Mouse (Mus musculus) liver, embryonic 16.5 days (tissue): ENCODE data around the gene Ankrd53. TPM values are rescaled to one million over a fixed set of nuclear protein-coding genes. Genes with fewer than 3 reads are reported as not detected.

ENCODE experiments used
- ATAC-seq: fragments of 200-750 bp; cut with Nextera tagmentation; 2 replicates; pipeline ENCODE4 v1.8.0; 2017; ENCODE audit warnings: low read depth, mild to moderate bottlenecking, moderate number of reproducible peaks, moderate library complexity
- H3K27ac ChIP-seq: fragments of 300-500 bp; sonication (generic); 2 replicates; pipeline ENCODE4 v1.5.1; 2014; ENCODE audit warnings: mild to moderate bottlenecking, low read length
- H3K27me3 ChIP-seq: fragments of 300-500 bp; sonication (generic); 2 replicates; pipeline ENCODE4 v1.6.1; 2014; ENCODE audit warnings: low read depth, low read length, mixed read lengths; ENCODE audit not compliant: control insufficient read depth, insufficient read depth
- H3K36me3 ChIP-seq: fragments of 300-500 bp; sonication (generic); 2 replicates; pipeline ENCODE4 v1.6.1; 2014; ENCODE audit warnings: mild to moderate bottlenecking; ENCODE audit not compliant: control insufficient read depth, insufficient read depth
- H3K4me1 ChIP-seq: fragments of 300-500 bp; sonication (generic); 2 replicates; pipeline ENCODE4 v1.6.1; 2014; ENCODE audit warnings: low read depth, low read length, mixed read lengths; ENCODE audit not compliant: control insufficient read depth
- H3K4me2 ChIP-seq: fragments of 300-500 bp; sonication (generic); 2 replicates; pipeline ENCODE4 v1.6.1; 2014; ENCODE audit warnings: low read depth, low read length, mixed read lengths
- H3K4me3 ChIP-seq: fragments of 300-500 bp; sonication (generic); 2 replicates; pipeline ENCODE4 v1.5.1; 2014; ENCODE audit warnings: low read depth, mild to moderate bottlenecking, low read length
- H3K9ac ChIP-seq: fragments of 300-500 bp; sonication (generic); 2 replicates; pipeline ENCODE4 v1.6.1; 2014; ENCODE audit warnings: low read depth, low read length
- H3K9me3 ChIP-seq: fragments of 300-500 bp; sonication (generic); replicated peaks from 2 replicates; pipeline ENCODE4 v1.6.1; 2016; ENCODE audit warnings: low read length; ENCODE audit not compliant: control insufficient read depth
- WGBS: fragments of 180-500 bp; shearing (Covaris S2); extraction: QIAGEN DNeasy Blood & Tissue Kit; methylation state at CpG from one replicate; pipeline ENCODE4 v1.1.7; 2014; ENCODE audit not compliant: insufficient replicate concordance; 5-methylcytosine and 5-hydroxymethylcytosine counted together
- polyA plus RNA-seq: library from polyadenylated mRNA; unstranded; fragments of >200 nt; fragmentation: Nextera tagmentation; extraction: Ambion mirVana; gene quantifications from 2 replicates; pipeline ENCODE4 v1.2.1, GENCODE M21; 2015

The Ankrd53 gene
- polyA plus RNA-seq, 1 experiment from 2014 or later = not detected

DNA sequence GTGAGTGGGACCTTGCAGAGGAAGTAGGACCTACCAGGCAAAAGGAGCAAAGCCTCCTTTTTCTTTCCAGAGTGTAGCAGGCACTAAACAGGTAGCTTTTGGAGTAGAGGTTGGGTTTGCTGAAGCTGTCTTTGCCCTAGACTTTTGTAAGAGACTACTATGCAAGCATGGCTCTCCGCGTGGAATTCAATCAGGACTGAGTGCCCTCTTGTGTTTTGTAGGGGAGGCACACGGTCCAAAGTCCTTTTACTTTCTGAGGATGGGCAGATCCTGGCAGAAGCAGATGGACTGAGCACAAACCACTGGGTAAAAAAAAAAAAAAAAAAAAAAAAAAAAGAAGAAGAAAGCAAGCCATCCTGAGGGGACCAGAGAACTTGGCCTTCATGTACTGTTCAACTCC, 34.2 kb downstream of the Ankrd53 start:
- Histone ChIP-seq H3K4me3 (no peak overlapping the region), H3K36me3 (0 out of 2 replicates have a peak, but pooled peaks cover 1% of the 10 kb centered on the region), H3K9ac (no peak overlapping the region), H3K27ac (no peak overlapping the region), H3K4me1 (peaks cover 10% of the 10 kb centered on the region), H3K27me3 (no peaks in the 10 kb centered on the region), H3K9me3 (no peaks in the 10 kb centered on the region), H3K4me2 (no peak overlapping the region)
- WGBS = 51% methylated on average over 3 of the region's 3 CpGs
- ATAC-seq = no peak

DNA sequence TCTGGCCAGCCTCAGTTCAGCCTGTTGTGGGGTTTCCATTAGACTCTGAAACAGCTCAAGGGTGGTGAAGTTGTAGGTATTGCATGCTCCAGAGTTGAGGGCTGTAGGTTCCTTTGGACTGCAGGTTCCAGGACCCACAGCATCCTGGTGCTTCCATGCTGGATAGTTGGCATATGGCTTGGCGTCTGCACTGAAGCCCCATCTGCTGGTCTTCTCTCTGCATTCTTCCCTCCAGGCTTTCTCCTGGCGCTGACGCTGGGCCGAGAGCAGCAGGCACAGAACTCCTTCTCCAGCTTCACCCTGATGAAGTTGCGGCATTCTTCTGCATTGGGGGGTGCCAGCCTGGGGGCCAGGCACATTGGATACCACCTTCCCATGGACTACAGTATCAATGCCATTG, 39.6 kb downstream of the Ankrd53 start:
- Histone ChIP-seq H3K27ac (no peak overlapping the region), H3K27me3 (no peaks in the 10 kb centered on the region), H3K4me2 (no peak overlapping the region), H3K36me3 (peaks cover 2% of the 10 kb centered on the region; the same call in 1 of the 2 replicates), H3K9me3 (no peaks in the 10 kb centered on the region), H3K4me3 (no peak overlapping the region), H3K4me1 (no peaks in the 10 kb centered on the region), H3K9ac (no peak overlapping the region)
- no peak for ATAC-seq
- 86% methylated on average over 5 of the region's 5 CpGs for WGBS

DNA sequence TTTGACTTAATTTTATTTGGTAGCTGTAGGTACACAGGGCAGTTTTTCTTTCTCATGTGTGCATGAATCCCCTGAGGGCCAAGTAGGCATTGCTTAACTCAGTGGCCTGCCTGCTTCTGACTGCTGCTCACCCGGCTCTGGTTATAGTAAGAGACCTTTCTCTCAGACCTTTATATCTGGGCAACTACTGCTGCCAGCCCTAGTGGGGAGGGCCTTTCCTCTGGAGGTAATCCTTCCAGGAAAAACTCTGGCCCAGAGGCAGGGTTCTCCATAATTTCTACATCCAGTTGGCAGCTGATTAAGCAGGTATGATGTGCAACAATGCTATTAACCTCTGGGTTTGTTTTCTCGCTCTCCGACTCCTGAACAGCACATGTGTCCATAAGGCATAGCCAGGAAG, 40.4 kb downstream of the Ankrd53 start:
- ATAC-seq = no peak
- Histone ChIP-seq H3K27me3 (no peaks in the 10 kb centered on the region), H3K4me1 (no peaks in the 10 kb centered on the region), H3K9me3 (no peaks in the 10 kb centered on the region), H3K4me2 (no peak overlapping the region), H3K27ac (no peak overlapping the region), H3K4me3 (no peak overlapping the region), H3K36me3 (peaks cover 2% of the 10 kb centered on the region; the same call in 1 of the 2 replicates), H3K9ac (no peak overlapping the region)
- 84% methylated on average over 3 of the region's 3 CpGs for WGBS

DNA sequence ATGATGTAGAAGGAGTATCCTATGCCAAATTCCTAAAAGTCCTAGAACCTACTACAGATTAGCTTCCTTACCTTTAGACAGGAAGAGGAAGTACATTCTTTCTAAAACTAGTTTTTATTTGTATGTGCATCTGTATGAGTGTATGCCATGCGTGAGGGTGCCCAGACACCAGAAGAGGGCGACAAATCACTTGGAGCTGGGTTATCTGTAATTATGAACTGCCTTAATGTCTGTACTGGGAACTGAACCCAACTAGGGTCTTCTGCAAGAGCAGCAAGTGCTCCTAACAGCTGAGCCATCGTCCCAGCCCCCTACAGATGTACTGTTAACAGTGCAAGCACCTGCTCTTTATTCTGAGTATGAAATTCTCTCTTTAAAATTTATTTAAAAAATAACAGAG, 53.4 kb downstream of the Ankrd53 start:
- Histone ChIP-seq H3K4me2 (no peak overlapping the region), H3K27ac (no peak overlapping the region), H3K9me3 (no peaks in the 10 kb centered on the region), H3K9ac (no peak overlapping the region), H3K27me3 (no peaks in the 10 kb centered on the region), H3K4me3 (no peak overlapping the region), H3K36me3 (no peaks in the 10 kb centered on the region), H3K4me1 (no peaks in the 10 kb centered on the region)
- no peak for ATAC-seq
- 70% methylated on average over 3 of the region's 3 CpGs for WGBS

Other genes starting within 250 kb of the Ankrd53 start
- gene Actg2, start 226.4 kb upstream of the Ankrd53 start, polyA plus RNA-seq = 3.8 and 9.8 TPM in 2 replicates
- 9.6 TPM in 2 replicates for gene Stambp, start 189.9 kb upstream of the Ankrd53 start, polyA plus RNA-seq
- 17.8 and 20.6 TPM in 2 replicates for gene Clec4f, start 106.5 kb upstream of the Ankrd53 start, polyA plus RNA-seq
- 1.3 and 1.4 TPM in 2 replicates for gene Cd207, start 84.8 kb upstream of the Ankrd53 start, polyA plus RNA-seq
- not detected in 2 replicates for gene Vax2, start 51.4 kb upstream of the Ankrd53 start, polyA plus RNA-seq
- gene Atp6v1b1, start 19.7 kb upstream of the Ankrd53 start, polyA plus RNA-seq = not detected in 2 replicates
- 39.2 and 42.0 TPM in 2 replicates for gene Tex261, start 13.2 kb downstream of the Ankrd53 start, polyA plus RNA-seq
- 18.8 and 20.1 TPM in 2 replicates for gene Nagk, start 32.3 kb downstream of the Ankrd53 start, polyA plus RNA-seq
- gene Paip2b, start 69.1 kb downstream of the Ankrd53 start, polyA plus RNA-seq = 3.5 and 4.2 TPM in 2 replicates
- gene Zfp638, start 104.5 kb downstream of the Ankrd53 start, polyA plus RNA-seq = 14.5 and 15.1 TPM in 2 replicates
- 2.1 and 2.8 TPM in 2 replicates for gene Dysf, start 245.9 kb downstream of the Ankrd53 start, polyA plus RNA-seq